Mouse (Mus musculus) kidney, adult 18-20 months (tissue): ENCODE measurements around the gene Ntm.
A peak's percentile ranks its signal among the peaks of the same experiment; 100 is the strongest.

Source experiments
- DNase-seq: peaks from one replicate; pipeline ENCODE4 v3.0.0; 2021

The Ntm gene

GRCm38 (mm10) chr9:29962978-29963377 lies at the start of gene Ntm:
Gene Ntm, minus strand, starts transcription at chr9:29963141.
- no peak for DNase-seq

DNA sequence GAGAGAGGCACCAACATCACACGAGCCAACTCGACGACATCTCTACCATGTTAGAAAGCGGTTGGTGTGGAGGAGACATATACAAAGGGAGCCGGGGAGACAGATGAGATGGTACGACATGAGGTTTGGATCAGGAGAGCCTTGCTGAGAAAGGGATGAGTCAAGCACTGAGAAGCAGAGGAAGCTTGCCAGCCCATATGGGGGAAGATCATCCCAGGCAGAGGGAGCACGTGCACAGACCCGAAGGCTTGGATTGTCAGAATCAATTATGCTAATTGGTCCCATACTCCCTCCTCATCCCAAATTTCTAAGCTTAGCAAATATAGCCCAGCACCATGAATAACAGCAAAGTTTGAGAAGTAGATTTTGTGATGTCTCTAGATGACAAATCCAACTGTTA lies 42.8 kb upstream of the Ntm start:
- no peak for DNase-seq

DNA sequence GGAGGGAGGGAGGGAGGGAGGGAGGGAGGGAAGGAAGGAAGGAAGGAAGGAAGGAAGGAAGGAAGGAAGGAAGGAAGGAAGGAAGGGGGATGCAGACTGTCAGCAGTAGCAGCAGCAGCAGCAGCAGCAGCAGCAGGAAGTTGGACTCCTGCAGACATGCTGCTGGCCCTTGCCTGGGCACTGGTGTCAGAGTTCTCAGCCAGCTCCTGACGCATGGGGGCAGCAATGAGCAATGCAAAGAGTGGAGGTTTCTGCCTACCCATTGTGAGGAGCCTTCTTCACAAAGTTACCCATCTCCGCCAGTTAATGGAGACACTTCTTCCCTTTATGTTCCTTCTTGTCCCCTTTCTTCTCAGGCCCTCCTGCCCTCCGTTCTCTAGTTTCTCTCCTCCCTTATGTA lies 40.7 kb upstream of the Ntm start:
- peak; percentile 76 for DNase-seq

GRCm38 (mm10) chr9:29981177-29981915 lies 18.4 kb upstream of the Ntm start:
- no peak for DNase-seq

DNA sequence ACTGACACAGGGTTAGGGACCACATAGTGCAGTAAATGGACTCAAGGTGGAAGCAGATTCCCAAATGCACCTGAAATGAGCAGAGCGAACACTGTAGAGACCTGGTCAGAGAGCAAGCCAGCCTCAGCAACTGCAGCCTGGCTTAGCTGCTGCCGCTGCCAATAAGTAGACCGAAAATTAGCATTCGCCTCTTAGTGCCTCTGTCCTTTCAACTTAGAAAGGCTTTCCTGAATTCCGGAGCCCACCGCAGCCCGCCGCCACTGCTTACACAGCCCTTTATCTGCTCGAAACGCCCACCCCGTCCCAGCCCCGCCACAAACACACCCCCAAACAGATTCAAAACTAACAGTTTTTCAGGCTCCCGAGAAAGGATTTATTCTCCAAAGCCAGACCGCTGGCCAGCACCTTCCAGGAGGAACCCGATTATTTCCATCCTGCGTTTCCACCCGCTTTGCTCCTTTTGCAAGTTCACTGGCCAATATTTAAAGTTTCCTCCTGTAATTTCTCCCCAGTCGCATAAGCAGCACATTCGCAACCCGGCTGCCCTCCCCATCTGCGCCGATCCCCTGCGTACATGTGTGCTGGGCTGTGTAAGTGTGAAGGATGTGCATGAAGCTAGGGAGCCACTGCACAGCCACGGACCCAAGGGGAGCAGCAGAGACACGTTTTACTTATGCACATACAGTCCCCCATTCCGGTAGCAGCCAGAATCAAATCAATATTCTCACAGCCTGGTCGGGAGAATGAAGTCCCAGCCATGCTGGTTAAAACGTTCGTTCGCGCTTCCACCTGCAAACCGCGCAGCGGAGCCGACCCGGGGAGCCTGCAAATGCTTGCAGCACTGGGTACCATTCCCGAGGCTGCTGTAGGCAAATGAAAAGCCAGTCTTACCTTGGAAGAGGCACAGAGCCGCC lies 730 bp downstream of the Ntm start:
- DNase-seq, result peak; percentile 4

DNA sequence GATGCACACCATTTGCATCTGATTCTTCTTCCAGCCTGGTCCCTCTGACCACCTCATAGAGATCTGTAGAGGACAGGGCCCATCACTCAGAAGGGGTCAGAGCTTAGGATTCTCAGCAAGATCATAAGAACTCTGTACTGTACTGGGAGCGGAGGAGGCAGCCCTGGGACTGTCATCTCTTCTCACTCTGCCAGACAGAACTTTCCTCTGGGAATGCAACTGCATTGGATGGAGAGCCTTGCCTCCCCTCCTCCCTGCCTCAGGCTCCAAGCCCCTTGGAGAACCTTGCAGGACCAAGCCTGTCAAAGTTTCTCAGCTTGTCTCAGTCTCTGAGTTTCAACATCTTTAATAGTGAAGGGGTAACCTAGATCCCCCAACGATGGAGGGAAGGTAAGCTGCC lies 1.4 kb downstream of the Ntm start:
- no peak for DNase-seq

DNA sequence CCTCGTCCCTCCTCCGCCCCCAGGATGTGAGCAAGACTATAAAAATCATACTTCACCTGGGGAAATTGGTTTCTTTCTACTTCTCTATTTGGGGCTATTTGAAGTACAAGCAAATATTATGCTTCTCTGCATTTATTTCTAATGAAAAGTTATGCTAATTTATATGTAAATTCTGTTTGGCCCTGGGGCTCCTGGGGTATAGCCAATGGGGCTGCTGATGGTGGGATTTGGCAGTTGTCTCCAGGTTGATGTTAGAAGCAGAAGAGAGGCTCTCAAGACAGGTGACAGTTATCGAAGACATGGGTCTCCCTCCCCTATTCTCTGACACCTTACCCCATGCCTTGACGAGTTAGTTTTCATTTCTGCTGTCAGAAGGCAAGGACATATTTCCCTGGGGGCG lies 2.2 kb downstream of the Ntm start:
- no peak for DNase-seq

DNA sequence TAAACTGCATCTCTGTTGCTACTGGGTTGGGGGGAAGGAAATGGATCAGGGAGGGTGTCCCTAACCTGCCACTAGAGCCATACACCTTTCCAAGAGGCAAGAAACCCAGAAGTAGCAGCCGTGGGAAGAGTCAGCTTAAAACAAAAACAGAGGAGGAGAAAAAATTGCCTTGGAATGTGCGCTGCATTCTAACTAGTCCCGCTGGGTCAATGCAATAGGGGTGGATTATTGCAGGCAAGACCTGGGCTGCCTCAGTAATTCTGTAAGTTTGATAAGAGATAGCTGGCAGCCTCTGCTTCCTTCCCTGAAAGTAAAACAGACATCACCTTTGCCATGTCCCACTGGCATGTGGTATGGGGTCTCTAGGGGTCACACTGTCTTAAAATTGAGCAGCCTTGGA lies 2.7 kb downstream of the Ntm start:
- no peak for DNase-seq

DNA sequence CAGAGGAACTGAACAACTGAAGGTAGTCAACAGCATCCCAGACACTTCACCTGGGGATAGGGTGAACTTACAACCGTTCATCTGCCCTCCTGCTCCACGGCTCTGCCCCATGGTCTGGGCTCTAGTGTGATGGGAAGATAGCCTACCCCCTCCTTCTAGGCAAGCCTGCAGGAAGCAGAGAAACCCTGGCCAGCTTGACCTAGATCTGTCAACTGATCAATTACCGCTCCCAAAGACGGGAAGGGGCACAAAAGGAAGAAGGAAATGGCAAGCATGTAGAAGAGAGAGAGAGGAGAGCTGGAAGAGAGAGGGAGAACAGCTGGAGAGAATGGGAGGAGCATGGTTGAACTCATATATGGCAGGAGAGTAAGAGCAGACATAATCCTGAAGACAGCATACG lies 6.0 kb downstream of the Ntm start:
- DNase-seq, result no peak

DNA sequence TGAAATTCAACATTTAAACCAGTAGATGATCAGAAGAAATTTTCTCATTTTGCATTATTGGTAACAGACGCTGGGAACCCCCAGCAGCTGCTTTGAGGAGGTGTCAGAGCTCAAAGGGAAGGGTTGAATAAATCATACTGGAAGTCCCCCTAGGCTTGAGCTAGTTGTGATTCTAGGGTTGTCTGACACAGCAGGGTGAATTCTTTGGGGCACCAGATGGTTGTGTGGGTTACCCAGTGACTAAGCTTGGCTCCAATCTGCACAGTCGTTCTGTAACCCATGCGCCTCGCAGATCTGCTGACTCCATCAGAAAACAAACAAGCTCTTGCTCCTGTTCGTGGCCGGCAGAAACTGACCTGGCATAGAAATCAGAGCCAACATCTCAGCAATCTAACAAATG lies 8.9 kb downstream of the Ntm start:
- no peak for DNase-seq

DNA sequence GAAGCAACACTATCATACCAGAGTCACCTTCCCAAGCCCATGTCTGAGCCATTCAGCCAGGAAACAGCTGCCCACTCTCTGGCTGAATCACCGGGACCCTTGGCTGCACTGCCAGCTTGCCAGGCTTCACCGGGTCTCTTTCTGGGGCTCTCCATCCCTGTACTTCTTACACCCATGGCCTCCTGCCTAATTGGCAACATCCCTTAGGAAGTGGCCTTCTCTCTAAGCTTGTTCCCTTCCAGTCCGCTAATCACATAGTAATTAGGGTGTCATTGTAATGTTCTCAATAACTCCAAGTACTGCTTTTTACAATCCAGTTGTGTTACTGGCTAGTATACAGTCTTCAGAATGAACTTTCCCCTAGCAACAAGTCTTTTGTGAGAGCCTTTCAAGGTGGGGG lies 13.9 kb downstream of the Ntm start:
- DNase-seq, result no peak

DNA sequence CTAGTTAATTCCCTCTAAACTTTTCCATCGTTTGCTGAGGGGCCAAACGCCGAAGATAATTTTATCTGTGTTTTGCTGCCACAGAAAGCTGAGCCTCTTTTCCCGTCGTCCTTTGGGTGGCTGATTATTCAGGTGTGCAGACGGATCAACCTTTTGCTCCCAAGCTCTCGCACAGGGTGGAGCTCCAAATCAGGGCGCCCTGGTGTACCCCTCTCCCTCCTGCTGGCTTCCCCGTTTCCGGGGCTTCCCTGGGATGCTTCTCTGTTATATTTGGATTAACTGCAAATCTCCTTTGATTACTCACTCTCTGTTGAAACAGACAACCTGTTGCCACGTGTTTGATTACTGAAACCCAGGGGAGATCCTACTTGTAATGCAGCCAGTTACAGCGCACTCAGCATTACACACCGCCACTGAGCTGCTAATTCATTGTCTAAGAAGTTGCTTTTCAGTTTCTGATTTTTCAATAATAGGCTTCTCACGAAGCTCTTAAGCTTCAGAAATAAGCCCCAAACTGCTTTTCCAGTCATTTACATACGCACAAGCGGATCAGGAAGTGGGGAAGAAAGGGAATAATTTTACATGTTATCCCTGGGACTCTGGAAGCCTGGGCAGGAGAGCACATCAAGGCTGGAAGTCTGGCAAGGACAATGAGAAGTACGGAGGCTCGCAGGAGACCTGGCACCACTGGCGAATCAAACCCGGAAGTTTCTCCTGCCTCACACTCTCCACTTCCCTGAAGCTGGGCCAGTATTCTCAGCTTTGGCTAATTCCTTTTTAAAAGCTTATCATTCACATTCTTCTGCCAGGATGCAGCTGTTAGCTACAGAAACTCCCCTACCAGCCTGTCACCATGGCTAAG lies 19.5 kb downstream of the Ntm start:
- no peak for DNase-seq

GRCm38 (mm10) chr9:29942183-29942952 lies 20.6 kb downstream of the Ntm start:
- DNase-seq, result no peak

- DNase-seq, result no peak
Measured at GRCm38 (mm10) chr9:29939517-29940034, 23.4 kb downstream of the Ntm start.

GRCm38 (mm10) chr9:29928796-29929195 lies 34.1 kb downstream of the Ntm start:
- no peak for DNase-seq

DNA sequence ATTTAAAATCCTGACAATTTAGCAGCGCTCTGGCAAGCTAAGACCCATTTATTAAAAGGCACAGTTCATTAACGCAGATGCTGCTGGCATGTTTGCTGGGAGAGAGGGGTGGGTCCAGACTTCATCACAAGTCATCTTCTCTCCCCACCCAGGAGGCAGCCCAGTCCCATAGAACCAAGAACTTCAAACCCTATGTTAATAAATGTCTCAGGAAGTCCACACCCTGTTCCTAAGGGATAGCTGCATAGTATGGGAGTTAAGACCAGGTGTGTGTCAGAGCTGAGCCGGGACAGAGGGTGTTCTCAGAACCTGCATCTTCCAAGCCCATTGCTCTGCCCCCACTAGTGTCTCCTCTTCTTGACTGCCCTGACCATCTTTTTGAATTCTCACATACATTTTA lies 37.6 kb downstream of the Ntm start:
- no peak for DNase-seq

DNA sequence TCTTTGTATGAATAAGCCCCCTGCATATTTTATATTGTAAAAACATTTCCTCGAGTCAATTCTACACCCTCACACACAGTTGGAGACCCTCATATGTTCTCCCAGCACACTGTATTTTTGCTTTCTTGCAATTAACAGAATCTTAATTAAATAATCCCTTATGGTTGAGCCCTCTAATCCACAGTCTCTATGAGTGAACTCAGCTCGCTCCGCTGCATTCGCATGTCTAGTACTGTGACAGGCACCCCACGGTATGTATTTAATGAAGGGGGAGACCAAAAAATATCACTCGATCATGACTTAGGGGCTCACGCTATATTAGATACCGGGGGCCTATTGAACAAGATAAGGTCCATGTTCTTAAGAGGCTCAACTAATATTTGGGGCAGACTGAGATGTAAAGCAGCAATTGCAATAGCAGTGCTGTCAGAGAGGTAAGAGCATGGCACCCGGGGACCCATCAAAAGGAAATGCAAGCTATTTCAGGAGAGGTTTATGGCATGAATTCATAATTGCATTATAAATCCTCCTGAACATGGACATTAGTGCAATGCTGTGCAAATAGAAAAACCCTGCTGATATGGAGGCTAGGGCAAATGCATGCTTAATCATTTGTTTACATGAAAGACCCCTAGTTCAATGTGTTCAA lies 64.4 kb downstream of the Ntm start:
- DNase-seq, result no peak

GRCm38 (mm10) chr9:29897448-29897847 lies 65.5 kb downstream of the Ntm start:
- no peak for DNase-seq

DNA sequence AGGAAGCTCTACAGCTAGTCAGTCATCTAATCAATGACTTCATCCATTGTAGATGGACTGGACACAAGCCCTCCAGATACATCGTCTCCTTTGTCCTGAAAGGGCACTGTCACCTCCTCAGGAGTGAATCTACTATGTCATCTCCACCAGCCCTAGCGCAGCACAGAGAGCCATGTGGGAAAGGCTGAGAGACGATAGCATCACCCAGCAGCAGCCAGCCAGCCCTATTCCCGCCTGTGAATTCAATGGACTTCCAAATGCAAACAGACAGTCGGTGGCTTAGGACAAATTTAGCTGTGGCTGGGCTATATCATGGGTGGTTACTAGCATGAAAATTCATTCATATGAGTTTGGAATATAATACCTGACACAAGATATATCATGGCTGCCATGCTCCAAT lies 70.1 kb downstream of the Ntm start:
- no peak for DNase-seq

DNA sequence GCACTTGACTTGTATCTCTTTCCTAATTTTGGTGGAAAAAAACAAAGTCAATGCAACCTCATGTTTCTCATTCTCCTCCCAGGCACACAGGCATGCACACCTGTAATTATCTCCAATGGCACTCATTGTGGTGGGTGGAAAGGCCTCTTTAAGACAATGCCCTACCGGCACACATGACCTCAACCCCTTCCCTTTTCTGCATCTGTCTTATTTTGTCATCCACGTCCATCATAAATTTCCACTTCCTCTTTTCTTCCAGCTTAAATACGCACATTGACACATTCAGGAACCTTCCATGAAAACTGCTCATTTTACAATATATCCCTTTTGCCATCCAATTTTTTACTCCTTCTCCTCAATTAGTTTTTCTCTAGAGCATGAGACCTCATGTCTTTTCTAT lies 74.2 kb downstream of the Ntm start:
- DNase-seq, result no peak

DNA sequence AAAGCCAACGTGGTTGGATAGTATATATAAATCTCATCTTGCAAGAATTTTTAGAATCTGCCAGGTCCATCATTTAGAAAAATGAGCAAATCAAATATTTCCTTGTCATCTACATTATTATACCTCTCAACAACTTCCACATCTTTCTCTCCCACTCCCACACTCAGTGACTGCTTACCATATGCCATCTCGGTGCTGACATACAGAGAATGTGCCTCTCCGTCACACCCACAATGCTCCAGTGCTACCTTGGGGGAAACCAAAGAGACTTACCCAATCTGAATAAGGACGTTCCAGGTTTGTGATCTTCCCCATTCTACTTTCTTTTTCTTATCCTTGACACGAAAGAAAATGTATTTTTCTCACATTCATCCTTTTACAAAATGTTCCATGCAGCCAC lies 75.0 kb downstream of the Ntm start:
- no peak for DNase-seq

GRCm38 (mm10) chr9:29884062-29884461 lies 78.9 kb downstream of the Ntm start:
- no peak for DNase-seq
